8 mouse cellular contexts compared by ENCODE assay signal in genomic region chr17:73263077-73263501, GRCm38 (mm10).
DNase-seq lines count a peak whose midpoint lies in the region; ATAC-seq and TF ChIP-seq lines count a peak whose summit lies in the region.

No protein-coding gene starts in this region.

- TF ChIP-seq CTCF in liver, postnatal 0 days (IDR thresholded peaks at IDR 0.05; ENCODE audit: low read depth) = no peak

- H3K4me2 ChIP-seq in liver, postnatal 0 days (ENCODE audit: low read depth, low read length) = no peak overlapping the region

- no peaks in the 10 kb centered on the region for H3K4me1 ChIP-seq in liver, postnatal 0 days (ENCODE audit: insufficient read depth)

- no peak overlapping the region for H3K9ac ChIP-seq in liver, postnatal 0 days (replicated peaks)

- DNase-seq in liver, postnatal 0 days = peak; percentile 32
- no peak for DNase-seq in liver
- DNase-seq in T-cell, adult 2 months (ENCODE audit: low spot score) = peak; percentile 71
- DNase-seq in right cerebral cortex, adult 2 months (ENCODE audit: low spot score in 2 of 2) = peak; percentile 89 to 92
- no peak for DNase-seq in kidney, postnatal 36 days
- no peak for DNase-seq in cerebellum, postnatal 25 days
- no peak for DNase-seq in testis, postnatal 14 days (ENCODE audit: low spot score)

- no peak for TF ChIP-seq EP300 in liver, postnatal 0 days (IDR thresholded peaks at IDR 0.05; ENCODE audit: low read depth)

- WGBS in liver, postnatal 0 days (ENCODE audit: insufficient replicate concordance) = 49% methylated on average over 8 of the region's 8 CpGs

- H3K27me3 ChIP-seq in liver, postnatal 0 days (ENCODE audit: insufficient read depth, low read length) = no peaks in the 10 kb centered on the region

- H3K9me3 ChIP-seq in liver, postnatal 0 days (ENCODE audit: low read length) = no peaks in the 10 kb centered on the region

- no peak overlapping the region for H3K4me3 ChIP-seq in liver, postnatal 0 days (ENCODE audit: low read depth, low read length)

- no peaks in the 10 kb centered on the region for H3K36me3 ChIP-seq in liver, postnatal 0 days (replicated peaks; ENCODE audit: insufficient read depth, low read length)

- H3K27ac ChIP-seq in liver, postnatal 0 days (ENCODE audit: low read depth) = no peak overlapping the region

- ATAC-seq in liver, postnatal 0 days = peak; percentile 31; the same call in 1 of the 2 replicates
- peak; percentile 98 for ATAC-seq in inflammation-experienced regulatory T-cells, adult 6 months

Comparison
In these comparisons a context has a peak if more than half of its experiments do, and no peak if none do; other contexts are left out.
1. DNase-seq: peak in liver, postnatal 0 days (single experiment), T-cell, adult 2 months (single experiment) and right cerebral cortex, adult 2 months (2 of 2); none in liver (single experiment), kidney, postnatal 36 days (0 of 2), cerebellum, postnatal 25 days (0 of 2) and testis, postnatal 14 days (single experiment).